Mouse (Mus musculus): Measurements from ENCODE around the gene Zfp689.
"Not testable (repeated sequence)": the region's sequence is repeated elsewhere in the genome, so short reads cannot be mapped to it uniquely, and the experiment has no call there.

The Zfp689 gene

GRCm38 (mm10) chr7:127470743-127471645 lies 22.0 kb upstream of the Zfp689 start:
- peak; percentile 93 to 97 for DNase-seq

DNA sequence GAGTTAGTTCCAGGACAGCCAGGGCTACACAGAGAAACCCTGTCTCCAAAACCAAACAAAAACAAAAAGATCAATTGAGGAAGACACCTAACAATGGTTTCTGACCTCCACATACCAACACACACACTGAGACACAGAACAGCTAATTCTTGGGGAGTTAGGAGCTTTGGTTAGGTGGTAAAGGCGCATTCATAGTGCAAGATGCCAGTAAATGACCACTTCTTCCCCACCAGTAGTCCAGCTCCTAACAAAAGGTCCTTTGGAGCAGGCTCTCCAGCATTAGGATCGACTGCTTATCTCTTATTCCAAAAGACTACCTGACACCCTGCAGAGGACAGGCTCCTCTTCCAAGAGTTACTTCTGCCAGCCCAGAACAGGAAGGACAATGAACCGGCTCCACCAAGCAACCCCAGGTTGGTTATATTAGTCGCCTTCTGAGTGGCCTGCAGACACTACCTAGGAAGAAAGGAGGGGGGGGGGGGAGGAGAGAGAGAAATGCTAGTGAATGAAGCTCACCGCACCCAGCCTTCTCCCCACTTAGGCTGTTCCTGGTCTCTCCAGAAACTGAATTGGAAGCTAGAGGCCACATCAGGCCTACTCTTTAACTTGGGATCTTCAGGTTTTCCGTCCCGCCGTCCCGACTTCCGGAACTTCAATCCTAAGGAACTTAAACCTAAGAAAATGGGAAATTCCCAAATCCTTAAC lies 21.2 kb upstream of the Zfp689 start:
- DNase-seq = peak; percentile 39 to 51

- no peak for DNase-seq
Measured at GRCm38 (mm10) chr7:127466606-127467005, 17.6 kb upstream of the Zfp689 start.

DNA sequence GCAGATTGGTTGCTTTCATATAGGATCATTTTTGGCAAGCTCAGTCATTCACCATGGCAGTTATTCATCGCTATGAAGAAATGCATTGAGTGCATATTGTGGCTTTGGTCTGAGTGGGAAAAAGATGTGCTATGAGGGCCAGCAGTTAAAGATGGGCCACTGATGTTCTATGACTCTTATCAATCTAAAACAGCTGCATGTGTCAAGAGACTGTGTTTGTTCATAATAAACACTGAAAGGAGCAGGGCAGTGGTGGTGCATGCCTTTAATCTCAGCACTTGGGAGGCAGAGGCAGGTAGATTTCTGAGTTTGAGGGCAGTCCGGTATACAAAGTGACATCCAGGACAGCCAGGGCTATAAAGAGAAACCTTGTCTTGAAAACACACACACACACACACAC lies 16.7 kb upstream of the Zfp689 start:
- DNase-seq = not testable (repeated sequence)

GRCm38 (mm10) chr7:127465191-127465590 lies 16.2 kb upstream of the Zfp689 start:
- no peak for DNase-seq

DNA sequence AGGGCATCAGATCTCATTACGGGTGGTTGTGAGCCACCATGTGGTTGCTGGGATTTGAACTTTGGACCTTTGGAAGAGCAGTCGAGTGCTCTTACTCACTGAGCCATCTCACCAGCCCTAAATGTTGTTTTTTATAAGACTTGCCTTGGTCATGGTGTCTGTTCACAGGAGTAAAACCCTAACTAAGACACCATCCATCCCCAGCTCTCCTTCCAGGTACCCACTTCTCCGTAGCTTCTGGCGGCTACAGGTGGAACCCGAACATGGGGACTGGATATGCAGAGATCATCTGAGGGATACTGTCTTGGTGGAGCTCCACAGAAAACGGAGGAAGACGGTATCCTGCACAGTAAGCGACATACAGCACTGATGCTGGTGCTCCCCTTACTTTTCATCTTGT lies 10.4 kb upstream of the Zfp689 start, which contains the start of gene Prr14:
Gene Prr14, plus strand, starts transcription at position 301 of the 400 bp plus-strand sequence.
- not testable (repeated sequence) for DNase-seq

DNA sequence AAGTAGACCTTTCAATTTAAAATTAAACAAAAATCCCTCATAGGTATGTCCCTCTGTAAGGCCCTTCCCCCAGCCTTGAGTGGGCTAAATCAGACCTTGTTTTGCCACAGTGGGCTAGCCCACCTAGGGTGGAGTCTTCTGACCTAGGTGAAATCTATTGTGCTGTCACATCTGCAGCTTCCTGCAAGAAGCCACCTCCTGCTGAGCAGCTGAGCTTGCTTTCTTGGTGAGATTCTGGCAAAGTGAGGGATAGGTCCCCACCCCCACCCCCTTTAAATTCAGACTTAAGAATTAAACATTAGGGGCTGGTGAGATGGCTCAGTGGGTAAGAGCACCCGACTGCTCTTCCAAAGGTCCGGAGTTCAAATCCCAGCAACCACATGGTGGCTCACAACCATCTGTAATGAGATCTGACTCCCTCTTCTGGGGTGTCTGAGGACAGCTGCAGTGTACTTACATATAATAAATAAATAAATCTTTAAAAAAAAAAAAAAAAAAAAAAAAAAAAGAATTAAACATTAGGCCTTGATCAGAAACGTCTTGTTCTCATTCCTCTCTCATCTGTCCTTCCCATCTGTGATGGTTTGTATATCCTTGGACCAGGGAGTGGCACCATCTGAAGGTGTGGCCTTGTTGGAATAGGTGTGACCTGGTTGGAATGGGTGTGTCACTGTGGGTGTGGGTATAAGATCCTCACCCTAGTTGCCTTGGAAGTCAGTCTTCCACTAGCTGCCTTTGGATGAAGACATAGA lies 9.6 kb upstream of the Zfp689 start:
- DNase-seq = not testable (repeated sequence)

DNA sequence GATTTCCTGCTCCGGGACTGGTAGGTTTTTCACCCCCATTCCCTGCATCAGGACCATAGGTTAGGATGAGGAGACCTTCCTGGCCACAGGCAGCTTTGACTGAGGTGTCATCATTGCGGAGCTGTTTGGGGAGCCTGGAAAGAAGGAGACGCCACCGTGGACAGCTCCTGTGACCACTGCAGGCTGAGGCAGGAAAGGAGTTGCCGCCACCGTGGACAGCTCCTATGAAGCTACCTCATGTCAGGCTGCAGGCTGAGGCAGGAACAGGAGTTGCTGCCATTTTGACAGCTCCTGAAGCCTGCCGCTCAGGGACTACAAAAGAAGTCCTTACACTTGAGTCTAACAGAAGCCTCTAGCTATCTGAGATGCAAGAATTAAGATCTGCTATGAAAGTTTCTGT lies 5.9 kb upstream of the Zfp689 start:
- DNase-seq = peak in 1 of 2 experiments; percentile 19

GRCm38 (mm10) chr7:127453056-127453455 lies 4.1 kb upstream of the Zfp689 start:
- no peak for DNase-seq

GRCm38 (mm10) chr7:127449966-127450365 lies 1.0 kb upstream of the Zfp689 start:
- no peak for DNase-seq

DNA sequence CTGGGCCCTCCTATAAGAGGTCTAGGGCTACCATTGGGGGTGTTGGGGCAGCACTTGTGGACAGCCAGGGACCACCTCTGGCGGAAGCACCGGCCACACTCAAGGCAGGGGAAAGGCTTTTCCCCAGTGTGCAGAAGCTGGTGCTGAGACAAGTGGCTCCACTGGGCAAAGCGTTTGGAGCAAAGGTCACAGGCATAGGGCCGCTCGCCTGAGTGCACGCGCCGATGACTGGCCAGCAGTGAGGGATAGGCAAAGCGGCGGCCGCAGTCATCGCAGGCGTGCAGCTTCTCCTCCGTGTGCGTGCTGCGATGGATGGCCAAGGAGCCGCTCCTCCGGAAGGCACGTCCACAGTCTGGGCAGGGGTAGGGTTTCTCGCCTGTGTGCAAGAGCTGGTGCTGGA lies 5.0 kb downstream of the Zfp689 start:
- DNase-seq = peak; percentile 57 to 73

DNA sequence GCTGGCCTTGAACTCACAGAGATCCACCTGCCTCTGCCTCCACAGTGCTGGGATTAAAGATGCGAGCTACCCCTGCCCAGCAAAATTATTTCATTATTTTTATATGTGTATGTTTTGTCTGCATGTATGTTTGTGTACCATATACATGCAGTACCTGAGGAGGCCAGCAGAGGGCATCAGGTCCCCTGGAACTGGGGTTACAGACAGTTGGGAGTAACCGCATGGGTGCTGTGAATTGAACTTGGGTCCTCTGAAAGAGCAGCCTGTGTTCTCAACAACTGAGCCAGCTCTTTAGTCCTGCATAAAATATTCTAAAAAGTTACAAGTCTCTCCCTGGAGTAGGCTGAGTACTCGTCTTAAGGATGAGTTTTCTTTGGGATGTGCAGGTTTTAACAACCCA lies 11.2 kb downstream of the Zfp689 start:
- DNase-seq = peak in 1 of 2 experiments; percentile 35

GRCm38 (mm10) chr7:127435206-127435605 lies 13.8 kb downstream of the Zfp689 start:
- no peak for DNase-seq

- DNase-seq = peak; percentile 67 to 68
Measured at GRCm38 (mm10) chr7:127426354-127426753, 22.6 kb downstream of the Zfp689 start.

DNA sequence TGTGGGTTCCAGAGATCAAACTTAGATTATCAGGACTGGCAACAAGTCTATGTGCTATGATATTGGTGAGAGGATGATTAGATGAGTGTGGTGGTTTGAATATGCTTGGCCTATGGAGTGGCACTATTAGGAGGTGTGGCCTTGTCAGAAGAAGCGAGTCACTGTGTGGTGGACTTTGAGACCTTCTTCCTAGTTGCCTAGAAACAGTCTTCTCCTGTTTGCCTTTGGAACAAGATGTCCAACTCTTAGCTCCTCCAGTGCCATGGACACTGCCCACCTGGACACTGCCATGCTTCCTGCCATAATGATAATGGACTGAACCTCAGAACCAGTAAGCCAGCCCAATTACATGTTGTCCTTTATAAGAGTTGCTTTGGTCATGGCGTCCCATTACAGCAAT lies 23.0 kb downstream of the Zfp689 start:
- DNase-seq = peak; percentile 55 to 68

DNA sequence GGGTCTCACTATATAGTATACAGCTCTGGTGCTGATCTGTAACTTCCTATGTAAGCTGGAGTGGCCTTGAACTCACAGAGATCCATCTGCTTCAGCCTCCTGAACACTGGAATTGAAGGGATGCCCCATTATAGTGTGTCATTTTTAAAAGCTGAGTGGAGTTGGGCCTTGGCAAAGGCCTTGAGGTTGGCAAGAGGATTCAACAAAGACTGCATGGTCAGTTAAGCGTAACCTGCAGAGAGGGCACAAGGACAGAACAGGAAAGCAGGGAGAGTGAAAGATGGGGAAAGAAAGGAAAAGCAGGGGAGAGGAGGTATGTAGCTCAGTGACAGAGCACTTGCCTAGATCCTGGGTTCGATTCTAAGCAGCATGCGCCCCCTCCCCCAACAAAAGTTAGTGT lies 23.7 kb downstream of the Zfp689 start:
- peak; percentile 63 to 69 for DNase-seq

- peak; percentile 59 to 64 for DNase-seq
Measured at GRCm38 (mm10) chr7:127422247-127422646, 26.7 kb downstream of the Zfp689 start.

- DNase-seq = peak; percentile 97 to 99
Measured at GRCm38 (mm10) chr7:127421388-127422191, 27.4 kb downstream of the Zfp689 start, which contains the start of gene Zfp688. TSS of gene Zfp688 (minus strand) at chr7:127422068.

DNA sequence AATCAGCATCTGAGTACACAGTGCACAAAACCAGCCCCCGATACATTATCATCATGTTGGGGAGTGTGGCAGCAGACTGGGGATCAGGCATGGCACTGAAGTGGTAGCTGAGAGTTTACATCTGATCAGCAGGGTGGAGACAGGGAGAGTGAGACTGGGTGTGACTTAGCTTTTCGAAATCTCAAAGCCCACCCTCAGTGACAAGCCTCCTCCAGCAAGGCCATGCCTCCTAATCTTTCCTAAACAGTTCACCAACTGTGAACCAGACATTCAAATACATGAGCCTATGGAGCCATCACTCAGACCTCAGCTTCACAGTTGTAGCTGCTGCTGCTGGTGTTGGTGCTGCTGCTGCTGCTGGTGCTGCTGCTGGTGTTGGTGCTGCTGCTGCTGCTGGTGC lies 37.5 kb downstream of the Zfp689 start:
- no peak for DNase-seq

GRCm38 (mm10) chr7:127406002-127406987 lies 42.7 kb downstream of the Zfp689 start, which contains the start of gene Zfp764:
TSS of gene Zfp764 (minus strand) at chr7:127406822.
- DNase-seq = peak; percentile 93 to 96

- DNase-seq = not testable (repeated sequence)
Measured at GRCm38 (mm10) chr7:127404101-127404500, 44.9 kb downstream of the Zfp689 start.

All from kidney, postnatal 36 days (tissue).